Mouse (Mus musculus) left cerebral cortex, postnatal 10 days (tissue): ENCODE results near the gene Gm3646. TPM values are rescaled to one million over a fixed set of nuclear protein-coding genes. Genes with fewer than 3 reads are reported as not detected.

Experiments used
- DNase-seq, 2 experiments: peaks; one replicate each; pipeline ENCODE4 v3.0.0; 2021 to 2022; ENCODE audit warnings: low spot score in 2 of 2, mixed read lengths in 1 of 2; ENCODE audit errors: extremely low spot score in 1 of 2
- intact Hi-C: fragments of 180-260 bp; cut with DNase I; formaldehyde crosslinking; loops from one replicate; pipeline ENCODE4 v1.15.1; 2025
- total RNA-seq, 2 experiments: library from RNA; stranded (reverse); gene quantifications; 2 replicates each; pipeline ENCODE4 v1.2.3; 2021

Gm3646 gene
- total RNA-seq, 2 experiments from 2014 or later = not detected

DNA sequence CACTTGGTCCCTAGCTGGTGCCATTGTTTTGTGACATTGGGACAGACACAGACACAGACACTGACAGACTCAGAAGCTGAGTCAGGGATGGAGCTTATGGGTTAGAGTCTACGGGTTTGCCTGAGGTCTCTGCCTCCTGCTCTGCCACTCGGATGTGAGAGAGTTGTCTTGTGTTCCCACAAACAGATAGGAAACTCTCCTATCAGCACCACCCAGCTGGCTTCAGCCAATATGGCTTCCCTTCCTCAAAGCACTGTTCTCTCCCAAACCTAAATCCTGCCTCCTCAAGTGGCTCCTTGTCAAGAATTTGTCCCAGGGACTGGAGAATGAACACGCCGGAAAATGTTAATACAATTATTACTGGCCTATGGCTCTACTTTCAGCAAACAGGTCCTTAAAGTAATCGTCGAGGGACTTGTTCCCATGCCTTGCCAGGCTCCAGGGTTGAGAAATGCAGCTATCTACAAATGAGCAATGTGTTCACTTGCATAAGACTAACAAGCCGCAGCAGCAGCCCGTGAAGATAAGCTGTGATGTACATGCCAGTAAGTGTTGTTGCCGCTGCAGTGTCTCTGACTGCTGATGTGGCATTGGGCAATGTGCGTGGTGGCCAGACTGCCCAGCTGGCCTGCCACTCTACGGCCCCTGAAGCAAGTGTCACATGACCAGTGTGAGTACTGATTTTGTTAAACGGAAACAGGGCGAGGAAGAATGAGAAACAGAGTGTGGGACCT, 50.7 kb downstream of the Gm3646 start:
- DNase-seq = no peak
- intact Hi-C loops = no loop called here

Other genes with a start within 250 kb of the Gm3646 start
- gene Rnf149, start 227.9 kb downstream of the Gm3646 start, total RNA-seq = 10 to 100 TPM; 21.4 to 25.9 TPM
- 10 to 100 TPM; 57.4 to 62.0 TPM for gene Creg2, start 153.9 kb downstream of the Gm3646 start, total RNA-seq
- gene Rfx8, start 84.3 kb downstream of the Gm3646 start, total RNA-seq = not detected
- 100 to 1,000 TPM; 181 to 198 TPM for gene Map4k4, start 95.6 kb upstream of the Gm3646 start, total RNA-seq